Mouse (Mus musculus): Measurements from ENCODE around the gene Itga1. TPM values are rescaled to one million over a fixed set of nuclear protein-coding genes. Genes with fewer than 3 reads are reported as not detected.

The Itga1 gene
- total and polyA plus RNA-seq, 2 experiments from 2014 or later = 4.1 to 4.6 TPM

- Histone ChIP-seq H3K9ac (replicated peaks; ENCODE audit: low read length) (no peak overlapping the region), H3K9me3 (ENCODE audit: low read length) (no peaks in the 10 kb centered on the region), H3K27ac (no peak overlapping the region), H3K4me2 (ENCODE audit: low read depth, low read length) (no peak overlapping the region), H3K27me3 (ENCODE audit: insufficient read depth, low read length) (no peaks in the 10 kb centered on the region), H3K4me1 (ENCODE audit: insufficient read depth, low read length) (no peaks in the 10 kb centered on the region), H3K4me3 (ENCODE audit: low read length) (no peak overlapping the region), H3K36me3 (ENCODE audit: insufficient read depth, low read length) (no peaks in the 10 kb centered on the region)
- no peak for DNase-seq (ENCODE audit: low spot score)
- 85% methylated on average over 4 of the region's 4 CpGs for whole genome bisulfite sequencing
- ATAC-seq = no peak
- TF ChIP-seq CTCF (IDR thresholded peaks at IDR 0.05; ENCODE audit: low read depth) = no peak
These were observed 81.0 kb downstream of the Itga1 start for GRCm38 (mm10) chr13:115020727-115021126.

GRCm38 (mm10) chr13:115017545-115017944 is 84.2 kb downstream of the Itga1 start:
- no peaks in the 10 kb centered on the region for H3K9me3 ChIP-seq (ENCODE audit: low read length)
- no peak overlapping the region for H3K4me3 ChIP-seq (ENCODE audit: low read length)
- DNase-seq (ENCODE audit: low spot score) (no peak), ATAC-seq (no peak)
- H3K27me3 ChIP-seq (ENCODE audit: insufficient read depth, low read length) = no peaks in the 10 kb centered on the region
- no peak overlapping the region for H3K9ac ChIP-seq (replicated peaks; ENCODE audit: low read length)
- H3K4me1 ChIP-seq (ENCODE audit: insufficient read depth, low read length) = no peaks in the 10 kb centered on the region
- no peak overlapping the region for H3K27ac ChIP-seq
- 89% methylated on average over 9 of the region's 9 CpGs for WGBS
- no peaks in the 10 kb centered on the region for H3K36me3 ChIP-seq (ENCODE audit: insufficient read depth, low read length)
- no peak for TF ChIP-seq CTCF (IDR thresholded peaks at IDR 0.05; ENCODE audit: low read depth)
- no peak overlapping the region for H3K4me2 ChIP-seq (ENCODE audit: low read depth, low read length)

GRCm38 (mm10) chr13:115011547-115011946 is 90.2 kb downstream of the Itga1 start:
- no peaks in the 10 kb centered on the region for H3K27me3 ChIP-seq (ENCODE audit: insufficient read depth, low read length)
- H3K27ac ChIP-seq = no peak overlapping the region
- TF ChIP-seq CTCF (IDR thresholded peaks at IDR 0.05; ENCODE audit: low read depth) = no peak
- no peaks in the 10 kb centered on the region for H3K4me1 ChIP-seq (ENCODE audit: insufficient read depth, low read length)
- no peak overlapping the region for H3K4me3 ChIP-seq (ENCODE audit: low read length)
- DNase-seq (ENCODE audit: low spot score) (no peak), ATAC-seq (no peak)
- no peak overlapping the region for H3K4me2 ChIP-seq (ENCODE audit: low read depth, low read length)
- H3K9me3 ChIP-seq (ENCODE audit: low read length) = no peaks in the 10 kb centered on the region
- WGBS = 75% methylated on average over 6 of the region's 6 CpGs
- no peaks in the 10 kb centered on the region for H3K36me3 ChIP-seq (ENCODE audit: insufficient read depth, low read length)
- H3K9ac ChIP-seq (replicated peaks; ENCODE audit: low read length) = no peak overlapping the region

- H3K4me3 ChIP-seq (ENCODE audit: low read length) = no peak overlapping the region
- 28% methylated on average over 9 of the region's 9 CpGs for WGBS
- H3K27ac ChIP-seq = no peak overlapping the region
- no peak overlapping the region for H3K9ac ChIP-seq (replicated peaks; ENCODE audit: low read length)
- no peak for ATAC-seq
- no peaks in the 10 kb centered on the region for H3K9me3 ChIP-seq (ENCODE audit: low read length)
- H3K27me3 ChIP-seq (ENCODE audit: insufficient read depth, low read length) = no peaks in the 10 kb centered on the region
- H3K36me3 ChIP-seq (ENCODE audit: insufficient read depth, low read length) = no peaks in the 10 kb centered on the region
- H3K4me1 ChIP-seq (ENCODE audit: insufficient read depth, low read length) = no peaks in the 10 kb centered on the region
- DNase-seq (ENCODE audit: low spot score) = peak; percentile 5
- no peak for TF ChIP-seq CTCF (IDR thresholded peaks at IDR 0.05; ENCODE audit: low read depth)
- no peak overlapping the region for H3K4me2 ChIP-seq (ENCODE audit: low read depth, low read length)
These were observed 95.4 kb downstream of the Itga1 start for GRCm38 (mm10) chr13:115006213-115006835.

GRCm38 (mm10) chr13:115005342-115005741 is 96.4 kb downstream of the Itga1 start:
- ATAC-seq = no peak
- no peaks in the 10 kb centered on the region for H3K9me3 ChIP-seq (ENCODE audit: low read length)
- WGBS = 77% methylated on average over 6 of the region's 6 CpGs
- no peak for DNase-seq (ENCODE audit: low spot score)
- no peak overlapping the region for H3K27ac ChIP-seq
- no peak overlapping the region for H3K4me3 ChIP-seq (ENCODE audit: low read length)
- no peak overlapping the region for H3K9ac ChIP-seq (replicated peaks; ENCODE audit: low read length)
- no peak for TF ChIP-seq CTCF (IDR thresholded peaks at IDR 0.05; ENCODE audit: low read depth)
- no peaks in the 10 kb centered on the region for H3K36me3 ChIP-seq (ENCODE audit: insufficient read depth, low read length)
- H3K4me2 ChIP-seq (ENCODE audit: low read depth, low read length) = no peak overlapping the region
- no peaks in the 10 kb centered on the region for H3K27me3 ChIP-seq (ENCODE audit: insufficient read depth, low read length)
- H3K4me1 ChIP-seq (ENCODE audit: insufficient read depth, low read length) = no peaks in the 10 kb centered on the region

GRCm38 (mm10) chr13:115003444-115004053 is 98.2 kb downstream of the Itga1 start:
- ATAC-seq (0 out of 2 replicates have a peak, but pooled peaks have one; percentile 43), DNase-seq (ENCODE audit: low spot score) (peak; percentile 4)
- Histone ChIP-seq H3K9ac (replicated peaks; ENCODE audit: low read length) (no peak overlapping the region), H3K27me3 (ENCODE audit: insufficient read depth, low read length) (no peaks in the 10 kb centered on the region), H3K4me2 (ENCODE audit: low read depth, low read length) (no peak overlapping the region), H3K9me3 (ENCODE audit: low read length) (no peaks in the 10 kb centered on the region), H3K27ac (no peak overlapping the region), H3K36me3 (ENCODE audit: insufficient read depth, low read length) (no peaks in the 10 kb centered on the region), H3K4me1 (ENCODE audit: insufficient read depth, low read length) (no peaks in the 10 kb centered on the region), H3K4me3 (ENCODE audit: low read length) (no peak overlapping the region)
- peak; percentile 46 for TF ChIP-seq CTCF (IDR thresholded peaks at IDR 0.05; ENCODE audit: low read depth)
- 43% methylated on average over 7 of the region's 7 CpGs for WGBS

GRCm38 (mm10) chr13:115002837-115003236 is 98.9 kb downstream of the Itga1 start:
- DNase-seq (ENCODE audit: low spot score) = no peak
- ATAC-seq = no peak
- Histone ChIP-seq H3K4me2 (ENCODE audit: low read depth, low read length) (no peak overlapping the region), H3K36me3 (ENCODE audit: insufficient read depth, low read length) (no peaks in the 10 kb centered on the region), H3K9ac (replicated peaks; ENCODE audit: low read length) (no peak overlapping the region), H3K4me1 (ENCODE audit: insufficient read depth, low read length) (no peaks in the 10 kb centered on the region), H3K4me3 (ENCODE audit: low read length) (no peak overlapping the region), H3K9me3 (ENCODE audit: low read length) (no peaks in the 10 kb centered on the region), H3K27ac (no peak overlapping the region), H3K27me3 (ENCODE audit: insufficient read depth, low read length) (no peaks in the 10 kb centered on the region)
- WGBS = 86% methylated on average over 3 of the region's 3 CpGs
- TF ChIP-seq CTCF (IDR thresholded peaks at IDR 0.05; ENCODE audit: low read depth) = no peak
